Mouse (Mus musculus) left cerebral cortex, postnatal 10 days (tissue): ENCODE measurements around the gene Cacna1s. TPM values are rescaled to one million over a fixed set of nuclear protein-coding genes. Genes with fewer than 3 reads are reported as not detected.

Source experiments
- DNase-seq, 2 experiments: peaks; one replicate each; pipeline ENCODE4 v3.0.0; 2021 to 2022; ENCODE audit warnings: low spot score in 2 of 2, mixed read lengths in 1 of 2; ENCODE audit errors: extremely low spot score in 1 of 2
- intact Hi-C: fragments of 180-260 bp; cut with DNase I; formaldehyde crosslinking; loops from one replicate; pipeline ENCODE4 v1.15.1; 2025
- total RNA-seq, 2 experiments: library from RNA; stranded (reverse); gene quantifications; 2 replicates each; pipeline ENCODE4 v1.2.3; 2021

Gene Cacna1s
- total RNA-seq, 2 experiments from 2014 or later = 1.5 to 2.4 TPM

DNA sequence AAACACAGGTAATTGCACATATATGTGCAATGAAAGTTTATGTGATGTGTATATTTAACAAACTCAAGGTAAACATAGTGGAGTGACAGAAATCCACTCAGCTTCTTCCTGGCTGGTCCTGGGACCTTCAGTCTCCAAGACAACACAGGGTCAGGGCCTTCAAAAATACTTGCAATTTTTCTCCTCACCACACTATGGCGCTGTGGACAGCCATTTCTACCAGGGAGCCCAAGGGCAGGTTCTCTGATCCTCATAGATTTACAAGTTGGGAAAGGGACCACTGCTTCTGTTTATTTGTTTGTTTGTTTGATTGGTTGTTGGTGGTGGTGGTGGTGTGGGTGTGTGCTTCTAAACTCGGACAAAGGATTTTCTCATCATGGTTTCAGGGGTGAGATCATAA is 5.1 kb upstream of the Cacna1s start:
- DNase-seq = no peak

DNA sequence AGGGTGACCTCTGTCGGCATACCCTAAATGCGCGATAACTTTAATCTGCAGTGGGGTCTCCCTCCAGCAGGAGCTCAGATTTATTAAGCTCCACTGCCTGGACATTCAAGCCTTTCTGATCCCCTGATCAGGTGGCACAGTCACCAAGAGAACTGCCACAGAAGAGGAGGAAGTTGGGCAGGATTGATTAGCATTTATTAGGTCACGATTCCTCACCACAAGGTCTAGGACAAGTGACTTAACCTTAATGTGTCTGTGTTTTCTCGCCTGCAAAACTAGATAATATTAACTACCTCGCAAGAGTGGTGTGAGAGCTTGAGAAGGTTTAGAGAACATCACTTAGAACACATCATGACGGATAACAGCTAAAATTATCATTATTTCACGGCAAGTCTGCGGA is 4.7 kb upstream of the Cacna1s start:
- intact Hi-C loops = loop anchor here (5.0 to 10.0 kb wide), 3 partner anchors 197 to 469 kb away; no protein-coding TSS in a partner anchor
- DNase-seq = no peak

More for the DNA sequence above, 5.1 kb upstream of the Cacna1s start:
- intact Hi-C loops = loop anchor here (5.0 to 10.0 kb wide), 3 partner anchors 197 to 470 kb away; no protein-coding TSS in a partner anchor

DNA sequence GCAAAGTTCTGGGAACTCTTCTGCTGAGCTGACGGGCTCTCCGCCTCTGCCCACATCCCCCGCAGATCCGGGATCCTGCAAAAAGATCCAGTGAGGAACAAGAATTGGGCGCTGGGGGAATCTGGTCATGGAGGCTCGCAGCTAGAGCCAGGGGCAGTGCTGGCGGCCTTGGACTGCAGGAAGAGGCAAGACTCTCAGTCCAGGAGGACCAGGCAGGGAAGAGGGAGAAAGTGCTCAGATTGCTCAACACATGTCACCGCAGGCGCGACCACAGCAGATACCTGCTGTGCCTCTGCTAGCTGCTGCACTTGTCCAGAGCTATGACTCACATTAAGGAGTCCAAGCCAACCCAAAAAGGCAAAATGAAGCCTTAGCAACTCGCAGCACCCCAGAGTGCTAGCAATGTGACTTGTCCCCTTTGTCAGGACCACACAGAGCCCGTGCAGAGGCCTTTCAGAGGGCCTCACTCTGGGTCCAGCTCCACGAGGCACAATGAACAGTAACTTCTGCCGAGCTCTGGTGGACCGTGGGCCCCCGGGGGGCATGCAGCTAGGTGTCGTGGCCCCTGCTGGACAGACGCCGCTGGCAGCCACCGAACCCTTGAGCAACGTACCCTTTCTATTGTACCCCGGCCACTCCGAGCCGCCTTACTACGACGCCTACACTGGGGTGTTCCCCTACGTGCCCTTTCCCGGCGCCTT is 2.1 kb upstream of the Cacna1s start, which contains the start of gene Ascl5:
Gene Ascl5, plus strand, starts transcription at position 493 of the 701 bp plus-strand sequence.
- intact Hi-C loops = loop anchor here (5.0 kb wide), 2 partner anchors 82 to 117 kb away; partner anchors contain the start of gene Kif21b
- DNase-seq = no peak

DNA sequence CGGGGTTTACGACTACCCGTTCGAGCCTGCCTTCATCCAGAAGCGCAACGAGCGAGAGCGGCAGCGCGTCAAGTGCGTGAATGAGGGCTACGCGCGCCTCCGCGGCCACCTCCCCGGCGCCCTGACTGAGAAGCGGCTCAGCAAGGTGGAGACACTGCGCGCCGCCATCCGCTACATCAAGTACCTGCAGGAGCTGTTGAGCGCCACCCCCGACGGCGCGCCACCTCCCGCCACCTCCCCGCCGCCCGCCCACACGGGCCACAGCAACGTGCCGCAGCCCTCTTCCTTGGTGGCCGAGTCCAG is 1.6 kb upstream of the Cacna1s start:
- intact Hi-C loops = loop anchor here (5.0 kb wide), 2 partner anchors 81 to 116 kb away; partner anchors contain the start of gene Kif21b
- peak in 1 of 2 experiments; percentile 63 for DNase-seq

DNA sequence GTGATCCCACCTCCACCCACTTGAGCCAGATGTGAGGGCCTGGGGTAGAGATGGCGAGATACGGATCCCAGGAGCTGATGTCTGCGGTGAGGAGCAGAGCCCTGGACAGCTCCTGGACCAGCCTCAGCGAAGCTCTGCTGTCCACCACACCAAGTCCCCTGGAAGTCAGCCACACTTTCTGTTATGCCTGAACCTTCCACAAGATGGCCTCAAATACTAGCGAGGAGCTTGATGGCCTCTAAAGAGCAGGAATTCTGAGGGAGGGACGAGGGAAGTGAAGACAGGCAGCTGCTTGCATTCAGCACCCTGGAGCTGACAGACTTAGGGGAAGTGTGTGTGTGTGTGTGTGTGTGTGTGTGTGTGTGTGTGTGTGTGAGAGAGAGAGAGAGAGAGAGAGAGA is 1.1 kb upstream of the Cacna1s start:
- intact Hi-C loops = loop anchor here (5.0 kb wide), 2 partner anchors 81 to 116 kb away; partner anchors contain the start of gene Kif21b

DNA sequence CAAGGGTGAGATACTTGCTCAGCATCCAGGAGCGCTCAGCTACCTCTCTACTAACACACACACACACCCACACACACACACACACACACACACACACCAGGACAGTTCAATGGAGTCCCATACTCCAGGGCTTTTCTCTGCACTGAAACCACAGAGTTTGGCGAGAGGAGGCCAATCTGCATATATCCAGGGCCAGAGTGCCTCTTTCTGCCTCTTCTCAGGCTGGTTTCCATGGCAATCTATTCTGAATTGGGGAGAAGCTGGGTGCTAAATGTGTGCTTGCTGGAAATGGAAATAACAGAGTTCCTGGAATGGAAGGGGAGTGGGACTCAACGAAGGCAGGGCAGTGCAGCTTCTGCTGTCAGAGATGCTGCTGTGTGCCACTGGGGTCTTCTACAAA is 3.2 kb downstream of the Cacna1s start:
- intact Hi-C loops = no loop called here
- peak in 1 of 2 experiments; percentile 80 for DNase-seq

More for the DNA sequence above, 1.1 kb upstream of the Cacna1s start:
- DNase-seq = peak; percentile 82 to 88

DNA sequence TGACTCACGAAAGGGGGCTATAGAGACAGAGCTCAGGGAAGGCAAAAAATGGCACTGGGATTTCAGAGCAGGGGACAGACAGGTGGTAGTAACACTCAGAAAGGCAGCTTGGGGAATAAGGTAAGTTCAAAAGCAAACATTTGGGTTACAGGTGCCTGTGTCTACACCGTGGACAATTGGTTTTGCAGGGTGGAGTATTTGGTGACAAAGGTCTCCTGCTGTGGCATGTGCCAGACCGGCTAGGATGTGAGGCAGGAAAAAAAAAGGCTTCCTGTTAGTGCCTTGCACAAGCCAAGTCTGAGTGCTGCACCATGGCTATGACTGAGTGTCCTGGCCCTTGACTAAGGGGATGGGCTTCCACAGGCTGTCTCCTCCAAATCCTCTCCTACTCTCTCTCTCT is 6.0 kb downstream of the Cacna1s start:
- DNase-seq = no peak
- intact Hi-C loops = no loop called here

DNA sequence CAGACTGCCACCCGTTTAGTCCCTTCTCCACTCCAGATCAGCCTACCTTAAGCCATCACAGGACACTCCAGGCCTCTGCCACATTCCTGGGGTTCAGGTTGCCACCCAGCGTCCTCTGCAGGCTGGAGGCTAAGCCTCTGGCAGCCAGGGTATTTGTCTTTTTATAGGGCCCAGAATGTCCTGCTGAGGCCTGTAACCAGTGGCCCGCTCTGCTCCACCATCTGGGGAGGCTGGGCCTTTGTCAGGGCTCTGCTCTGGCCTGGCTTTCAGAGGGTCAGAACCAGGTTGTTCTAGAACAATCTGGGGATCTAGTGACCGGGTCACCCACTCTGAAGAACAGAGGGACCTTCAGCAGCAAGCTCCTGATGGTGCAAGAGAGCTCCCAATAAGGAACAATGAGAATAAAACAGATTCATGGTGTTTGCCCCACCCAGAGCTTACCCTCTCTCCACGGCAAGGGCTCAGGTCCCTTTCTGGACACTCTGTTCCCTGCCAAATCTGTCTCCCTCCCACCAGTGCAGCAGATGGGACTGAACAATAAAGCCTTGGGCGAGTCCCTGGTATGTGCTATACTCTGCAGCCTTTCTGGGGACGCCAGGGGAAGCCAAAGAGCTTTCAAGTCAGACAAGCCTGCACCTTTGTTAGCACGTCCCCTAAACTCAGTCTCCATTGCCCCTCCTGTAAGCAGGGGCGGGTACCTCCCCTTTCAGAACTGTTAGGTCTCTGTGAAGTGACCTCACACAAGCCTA is 8.7 kb downstream of the Cacna1s start:
- intact Hi-C loops = no loop called here
- DNase-seq = peak; percentile 79 to 86

DNA sequence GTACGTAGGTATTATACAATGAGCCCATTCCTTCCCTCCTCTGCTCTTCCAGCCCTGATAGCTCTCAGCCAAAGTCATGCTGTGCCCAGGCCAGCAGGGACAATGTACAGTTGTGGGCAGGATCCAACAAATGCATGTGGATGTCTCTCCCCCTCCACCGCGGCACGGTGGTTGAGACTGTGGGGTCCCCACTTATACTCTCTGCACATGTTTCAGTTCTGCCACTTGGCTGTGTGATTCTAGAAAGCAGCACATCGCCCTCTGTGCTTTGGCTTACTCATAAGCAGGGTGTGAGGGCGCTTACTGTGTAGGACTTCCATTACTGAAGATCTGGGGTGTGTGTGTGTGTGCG is 9.2 kb downstream of the Cacna1s start:
- no peak for DNase-seq
- intact Hi-C loops = no loop called here

DNA sequence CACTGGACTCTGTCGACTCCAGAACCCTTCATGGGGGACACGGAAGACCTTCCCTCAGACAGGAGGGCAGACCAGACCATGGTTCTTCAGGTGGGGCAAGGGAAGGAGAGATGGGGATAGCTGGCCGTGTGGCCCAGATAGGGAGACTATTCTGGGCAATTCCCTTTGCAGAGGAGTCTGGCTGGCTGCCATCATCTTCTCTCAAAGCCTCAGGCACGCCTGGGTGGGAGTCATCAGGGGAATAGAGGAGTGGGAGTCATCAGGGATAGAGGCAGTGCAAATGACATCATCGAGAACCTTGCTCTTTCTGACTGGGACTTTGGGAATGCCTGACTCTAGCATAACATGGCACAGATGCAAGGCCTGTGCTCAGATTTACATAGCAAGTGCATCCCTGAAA is 11.4 kb downstream of the Cacna1s start:
- intact Hi-C loops = no loop called here
- peak in 1 of 2 experiments; percentile 65 for DNase-seq

DNA sequence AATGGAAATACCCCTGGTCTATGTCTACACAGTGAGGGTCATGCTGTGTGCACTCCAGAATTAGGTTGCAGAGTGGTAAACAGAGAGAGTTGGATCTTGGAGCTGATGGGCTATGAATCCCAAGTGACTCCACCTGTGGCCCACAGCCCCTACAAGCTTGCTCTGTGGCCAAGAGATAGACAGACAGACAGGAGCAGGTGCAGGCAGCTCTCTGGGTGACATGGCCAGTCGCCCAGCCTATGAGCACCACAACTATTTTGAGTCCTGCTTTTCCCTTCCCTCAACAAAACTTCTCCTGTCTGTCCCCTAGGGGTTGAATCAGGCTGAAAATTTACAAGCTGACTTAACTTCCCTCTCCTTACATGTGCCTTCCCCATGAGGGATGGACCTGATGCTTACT is 14.1 kb downstream of the Cacna1s start:
- DNase-seq = no peak
- intact Hi-C loops = no loop called here

DNA sequence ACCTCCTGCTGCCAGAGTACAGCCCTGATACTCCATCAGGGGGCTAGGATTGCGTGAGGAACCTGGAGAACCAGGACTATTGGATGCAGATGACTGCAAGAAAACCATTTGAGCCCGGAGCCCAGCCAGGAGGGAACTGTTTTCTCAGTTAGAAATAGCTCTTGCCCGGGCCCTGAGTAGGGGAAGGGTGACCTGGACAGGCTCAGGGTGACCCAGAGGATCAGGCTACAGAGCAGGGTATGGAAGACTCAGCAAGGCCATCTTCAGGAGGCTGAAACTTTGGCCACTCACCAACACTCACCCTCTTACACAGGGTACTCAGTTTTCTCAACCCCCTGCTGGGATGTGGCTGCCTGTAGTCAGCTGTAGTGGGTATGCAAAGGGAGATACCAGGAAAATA is 15.0 kb downstream of the Cacna1s start:
- DNase-seq = no peak
- intact Hi-C loops = no loop called here

DNA sequence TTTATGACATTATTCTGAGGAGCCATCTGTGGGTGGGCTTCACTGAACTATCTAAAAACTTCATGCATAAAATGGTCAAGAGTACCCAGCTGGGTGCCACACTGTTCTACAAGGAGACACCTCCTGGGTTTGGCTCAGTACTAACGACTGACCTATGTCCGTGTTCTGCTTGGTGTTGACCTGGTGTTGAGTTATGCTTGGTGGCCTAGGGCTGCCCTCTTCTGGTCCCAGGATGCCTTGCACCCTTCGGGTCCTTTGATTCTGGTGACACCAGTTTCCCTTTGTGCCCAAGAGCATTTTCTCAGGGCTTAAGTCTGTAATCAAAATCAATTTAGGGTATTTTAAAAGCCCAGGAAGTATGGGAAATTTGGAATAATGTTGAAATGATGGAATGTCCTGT is 23.5 kb downstream of the Cacna1s start:
- intact Hi-C loops = no loop called here

DNA sequence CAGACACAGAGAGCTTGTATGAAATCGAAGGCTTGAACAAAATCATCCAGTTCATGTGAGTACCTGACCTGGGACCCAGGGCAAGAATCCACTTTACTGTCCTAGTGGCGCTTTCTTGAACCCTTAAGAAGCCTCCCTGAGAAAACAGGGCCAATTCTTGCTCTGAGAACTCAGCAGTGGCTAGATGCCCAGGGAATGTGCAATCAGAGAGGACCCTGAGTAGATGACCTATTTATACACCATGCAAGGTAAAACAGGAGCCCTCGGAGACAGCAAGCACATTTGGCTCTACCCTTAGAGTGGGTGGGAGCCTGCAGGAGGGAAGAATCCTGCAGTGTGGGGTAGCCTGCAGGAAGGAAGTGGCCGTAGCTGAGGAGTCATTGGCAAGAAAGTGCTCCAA is 25.1 kb downstream of the Cacna1s start:
- intact Hi-C loops = no loop called here
- DNase-seq = no peak

More for the DNA sequence above, 23.5 kb downstream of the Cacna1s start:
- no peak for DNase-seq

DNA sequence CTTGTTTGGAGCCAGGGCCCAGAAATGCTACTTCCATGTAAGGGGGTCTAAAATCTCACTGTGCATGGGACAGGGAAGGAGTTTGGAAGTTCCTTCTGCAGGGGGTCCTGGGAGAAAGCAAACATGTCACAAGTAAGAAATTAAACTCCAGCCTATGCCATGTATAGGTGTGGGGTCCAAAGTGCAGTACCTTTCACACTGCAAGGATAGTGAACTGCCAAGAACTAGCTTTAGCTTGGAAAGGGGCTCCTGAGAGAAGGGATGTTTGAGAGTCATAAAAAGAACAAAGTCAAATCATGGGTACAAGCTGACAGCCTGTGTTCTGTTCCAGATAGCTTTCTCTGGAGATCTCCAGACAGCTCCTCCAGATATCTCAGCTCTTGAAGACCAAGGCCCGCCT is 28.6 kb downstream of the Cacna1s start:
- intact Hi-C loops = no loop called here
- no peak for DNase-seq

DNA sequence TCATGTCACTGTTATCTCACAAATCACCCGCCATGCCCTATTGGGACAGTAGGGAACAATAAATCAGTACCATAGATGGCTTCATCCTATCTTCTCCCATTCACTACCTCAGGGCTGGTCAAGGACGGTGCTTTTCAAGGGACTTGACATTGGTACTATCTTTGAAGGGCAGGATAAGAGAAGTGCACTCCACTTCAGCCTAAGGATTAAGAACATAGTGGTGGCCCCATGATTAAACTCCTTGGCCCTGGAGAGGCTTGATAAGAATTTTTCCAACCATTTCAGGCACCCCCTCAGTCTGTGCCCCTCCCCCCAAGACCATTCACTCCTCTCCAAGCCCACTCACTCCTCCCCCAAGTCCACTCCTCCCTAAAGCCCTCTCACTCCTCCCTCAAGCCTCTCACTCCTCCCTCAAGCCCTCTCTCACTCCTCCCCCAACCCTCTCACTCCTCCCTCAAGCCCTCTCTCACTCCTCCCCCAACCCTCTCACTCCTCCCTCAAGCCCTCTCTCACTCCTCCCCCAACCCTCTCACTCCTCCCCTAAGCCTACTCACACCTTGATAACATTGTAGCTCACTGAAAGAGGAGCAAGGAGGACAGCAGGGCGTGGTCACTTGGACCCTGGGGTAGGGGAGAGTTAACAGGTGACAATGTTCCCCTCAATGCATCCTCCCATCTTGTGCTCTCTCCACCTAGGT is 33.6 kb downstream of the Cacna1s start:
- intact Hi-C loops = no loop called here
- no peak for DNase-seq

DNA sequence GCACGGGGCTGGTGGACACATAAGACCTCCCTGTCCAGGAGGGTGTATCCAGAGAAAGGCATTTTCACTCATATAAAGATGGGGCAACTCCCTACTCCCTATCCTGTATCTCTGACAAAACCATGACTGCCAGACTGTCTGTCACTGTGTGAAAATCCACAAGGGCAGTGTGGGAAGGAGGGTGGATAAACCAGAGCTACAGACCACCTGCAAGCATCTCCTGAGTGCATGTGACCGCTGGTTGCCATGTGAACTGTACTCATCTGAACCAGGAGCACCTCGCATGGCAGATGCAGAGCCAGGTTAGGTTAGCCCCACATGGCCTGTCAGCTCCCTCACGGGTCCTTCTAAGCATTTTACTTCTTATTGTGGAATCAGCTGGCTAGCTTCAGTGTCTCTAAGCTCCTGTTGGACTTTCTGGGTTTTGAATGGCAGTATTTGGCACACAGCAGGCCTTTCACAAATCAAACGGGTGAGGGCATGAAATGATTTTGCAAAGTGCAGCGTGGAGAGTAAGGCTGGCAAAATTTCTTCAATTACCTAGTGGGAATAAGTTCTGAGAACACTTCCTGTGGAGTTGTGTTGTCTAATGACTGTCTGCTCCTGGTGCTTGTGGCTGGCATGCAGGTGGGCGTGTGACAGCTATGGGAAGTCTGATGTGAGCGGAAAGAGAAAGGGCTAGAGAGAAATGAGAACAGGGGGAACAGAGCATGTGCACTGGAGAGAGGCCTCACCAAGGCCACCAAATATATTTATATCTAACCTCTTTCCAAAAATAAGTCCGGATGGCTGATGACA is 37.0 kb downstream of the Cacna1s start:
- intact Hi-C loops = no loop called here
- no peak for DNase-seq

DNA sequence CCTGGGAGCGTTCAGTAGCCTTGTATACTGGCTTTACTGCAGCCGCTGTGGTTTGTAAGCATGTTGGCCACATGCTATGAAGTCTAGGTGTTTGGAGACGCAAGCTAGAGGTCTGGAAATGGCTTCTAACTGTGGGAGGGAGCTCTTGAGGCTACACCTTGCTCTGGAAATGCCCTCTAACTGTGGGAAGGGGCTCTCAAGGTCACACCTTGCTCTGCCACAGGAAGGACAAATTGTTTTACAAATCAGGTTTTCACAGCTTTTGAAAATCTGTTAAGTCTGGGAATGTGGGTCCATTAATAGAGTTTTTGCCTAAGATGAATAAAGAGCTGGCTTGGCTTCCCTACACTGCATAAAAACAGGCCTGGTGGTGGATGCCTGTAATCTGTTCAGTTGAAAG is 41.2 kb downstream of the Cacna1s start:
- DNase-seq = no peak
- intact Hi-C loops = no loop called here

DNA sequence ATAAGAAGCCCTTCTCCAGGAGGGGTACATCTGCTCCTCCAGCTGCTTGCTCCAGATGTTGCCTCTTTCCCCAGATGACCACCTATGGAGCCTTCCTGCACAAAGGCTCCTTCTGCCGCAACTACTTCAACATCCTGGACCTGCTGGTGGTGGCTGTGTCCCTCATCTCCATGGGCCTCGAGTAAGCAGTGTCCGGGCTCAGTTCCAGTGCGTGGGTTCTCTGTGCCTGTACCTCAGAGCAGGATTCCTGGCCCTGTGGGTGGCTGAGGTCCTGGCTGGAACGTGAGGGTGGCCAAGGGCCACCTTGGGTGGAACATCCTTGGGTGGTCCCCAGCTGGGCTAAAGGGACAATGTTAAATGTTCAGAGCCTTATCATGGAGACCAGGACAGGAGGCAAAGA is 42.3 kb downstream of the Cacna1s start:
- no peak for DNase-seq
- intact Hi-C loops = no loop called here
